Mouse (Mus musculus): ENCODE results near the gene Mrgprh.

DNA sequence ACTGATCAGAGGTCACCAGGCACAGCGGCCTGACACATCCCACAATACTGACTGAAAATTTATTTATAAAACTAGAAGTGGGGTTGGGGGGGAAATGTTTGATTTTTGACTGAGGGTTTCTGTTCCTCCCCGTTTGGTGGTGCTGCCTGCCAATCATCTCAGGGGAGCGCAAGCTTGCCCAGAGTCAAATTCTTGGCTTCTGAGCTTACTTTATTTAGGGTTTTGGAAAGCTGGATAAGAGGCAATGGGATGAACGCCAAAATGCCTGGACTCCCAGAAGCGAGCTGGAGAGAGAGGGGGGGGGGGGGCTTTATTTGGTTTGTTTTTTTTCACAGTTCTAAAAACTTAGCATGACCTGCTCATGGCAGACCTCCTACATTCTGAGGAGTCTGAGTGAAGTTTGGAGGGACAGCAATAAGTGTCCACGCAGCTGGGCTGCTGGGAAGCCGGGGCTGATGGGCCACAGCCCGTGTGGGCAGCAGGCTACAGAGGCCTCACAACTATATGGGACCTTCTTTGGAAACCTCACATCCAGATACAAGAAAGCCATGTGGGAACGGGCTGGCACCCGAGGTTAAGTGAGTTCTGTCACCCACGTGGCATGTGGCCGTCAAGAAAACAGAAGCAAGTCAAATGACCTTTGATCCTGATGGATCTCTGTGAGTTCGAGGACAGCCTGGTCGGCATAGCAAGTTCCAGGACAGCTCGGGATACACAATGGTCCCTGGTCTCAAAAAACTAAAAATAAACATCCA, 11.4 kb downstream of the Mrgprh start:
- no peak for TF ChIP-seq CTCF (IDR thresholded peaks at IDR 0.05; ENCODE audit: borderline replicate concordance, insufficient read depth, low read length)
- no peak for TF ChIP-seq POLR2A (IDR thresholded peaks at IDR 0.05; ENCODE audit: low read depth, low read length)

All from embryonic fibroblast, embryonic 13.5 days (primary cell).